Mouse (Mus musculus): ENCODE data around the gene Tnrc6b. TPM values are rescaled to one million over a fixed set of nuclear protein-coding genes. Genes with fewer than 3 reads are reported as not detected.

Gene Tnrc6b
- total and polyA plus RNA-seq, 2 experiments from 2014 or later, result 32.2 to 33.5 TPM

GRCm38 (mm10) chr15:80701481-80702257 is 9.4 kb upstream of the Tnrc6b start:
- no peak for DNase-seq (ENCODE audit: low spot score)
- WGBS, result 74% methylated on average over 8 of the region's 8 CpGs
- H3K27ac ChIP-seq, result no peak overlapping the region
- no peaks in the 10 kb centered on the region for H3K9me3 ChIP-seq (ENCODE audit: low read length)
- ATAC-seq, result no peak
- no peaks in the 10 kb centered on the region for H3K27me3 ChIP-seq (ENCODE audit: insufficient read depth, low read length)
- no peaks in the 10 kb centered on the region for H3K4me1 ChIP-seq (ENCODE audit: insufficient read depth, low read length)
- H3K36me3 ChIP-seq (ENCODE audit: insufficient read depth, low read length), result no peaks in the 10 kb centered on the region
- no peak overlapping the region for H3K4me3 ChIP-seq (ENCODE audit: low read length)
- no peak for TF ChIP-seq CTCF (IDR thresholded peaks at IDR 0.05; ENCODE audit: low read depth)
- H3K9ac ChIP-seq (replicated peaks; ENCODE audit: low read length), result no peak overlapping the region
- no peak overlapping the region for H3K4me2 ChIP-seq (ENCODE audit: low read depth, low read length)

GRCm38 (mm10) chr15:80702910-80703309 is 8.2 kb upstream of the Tnrc6b start:
- DNase-seq (ENCODE audit: low spot score) (no peak), ATAC-seq (no peak)
- Histone ChIP-seq H3K4me1 (ENCODE audit: insufficient read depth, low read length) (0 out of 2 replicates have a peak, but pooled peaks cover 3% of the 10 kb centered on the region), H3K27me3 (ENCODE audit: insufficient read depth, low read length) (no peaks in the 10 kb centered on the region), H3K9me3 (ENCODE audit: low read length) (no peaks in the 10 kb centered on the region), H3K4me2 (ENCODE audit: low read depth, low read length) (no peak overlapping the region), H3K27ac (no peak overlapping the region), H3K4me3 (ENCODE audit: low read length) (no peak overlapping the region), H3K36me3 (ENCODE audit: insufficient read depth, low read length) (no peaks in the 10 kb centered on the region), H3K9ac (replicated peaks; ENCODE audit: low read length) (no peak overlapping the region)
- 81% methylated on average over 5 of the region's 5 CpGs for WGBS
- TF ChIP-seq CTCF (IDR thresholded peaks at IDR 0.05; ENCODE audit: low read depth), result no peak

- Histone ChIP-seq H3K4me3 (ENCODE audit: low read length) (no peak overlapping the region), H3K27me3 (ENCODE audit: insufficient read depth, low read length) (no peaks in the 10 kb centered on the region), H3K9ac (replicated peaks; ENCODE audit: low read length) (no peak overlapping the region), H3K4me2 (ENCODE audit: low read depth, low read length) (no peak overlapping the region), H3K9me3 (ENCODE audit: low read length) (no peaks in the 10 kb centered on the region), H3K4me1 (ENCODE audit: insufficient read depth, low read length) (0 out of 2 replicates have a peak, but pooled peaks cover 4% of the 10 kb centered on the region), H3K27ac (no peak overlapping the region), H3K36me3 (ENCODE audit: insufficient read depth, low read length) (no peaks in the 10 kb centered on the region)
- 77% methylated on average over 2 of the region's 2 CpGs for WGBS
- ATAC-seq, result no peak
- no peak for TF ChIP-seq CTCF (IDR thresholded peaks at IDR 0.05; ENCODE audit: low read depth)
- DNase-seq (ENCODE audit: low spot score), result no peak
Measured at GRCm38 (mm10) chr15:80703495-80703894, 7.6 kb upstream of the Tnrc6b start.

- TF ChIP-seq CTCF (IDR thresholded peaks at IDR 0.05; ENCODE audit: low read depth), result peak; percentile 96
- no peak overlapping the region for H3K4me3 ChIP-seq (ENCODE audit: low read length)
- no peak overlapping the region for H3K9ac ChIP-seq (replicated peaks; ENCODE audit: low read length)
- H3K36me3 ChIP-seq (ENCODE audit: insufficient read depth, low read length), result no peaks in the 10 kb centered on the region
- whole genome bisulfite sequencing, result 8% methylated on average over 7 of the region's 7 CpGs
- ATAC-seq, result peak; percentile 87
- no peaks in the 10 kb centered on the region for H3K27me3 ChIP-seq (ENCODE audit: insufficient read depth, low read length)
- no peaks in the 10 kb centered on the region for H3K9me3 ChIP-seq (ENCODE audit: low read length)
- H3K4me1 ChIP-seq (ENCODE audit: insufficient read depth, low read length), result 0 out of 2 replicates have a peak, but pooled peaks cover 4% of the 10 kb centered on the region
- H3K27ac ChIP-seq, result no peak overlapping the region
- H3K4me2 ChIP-seq (ENCODE audit: low read depth, low read length), result peak overlapping the region; percentile 31; the same call in 1 of the 2 replicates
- DNase-seq (ENCODE audit: low spot score), result peak; percentile 91
Measured at GRCm38 (mm10) chr15:80704267-80704666, 6.8 kb upstream of the Tnrc6b start.

- ATAC-seq, result no peak
- no peaks in the 10 kb centered on the region for H3K9me3 ChIP-seq (ENCODE audit: low read length)
- peak overlapping the region; percentile 70; the same call in 1 of the 2 replicates for H3K27ac ChIP-seq
- H3K36me3 ChIP-seq (ENCODE audit: insufficient read depth, low read length), result no peaks in the 10 kb centered on the region
- peak; percentile 90 for TF ChIP-seq CTCF (IDR thresholded peaks at IDR 0.05; ENCODE audit: low read depth)
- no peak overlapping the region for H3K9ac ChIP-seq (replicated peaks; ENCODE audit: low read length)
- 0 out of 2 replicates have a peak overlapping the region, but pooled peaks have one; percentile 14 for H3K4me3 ChIP-seq (ENCODE audit: low read length)
- H3K4me1 ChIP-seq (ENCODE audit: insufficient read depth, low read length), result 0 out of 2 replicates have a peak, but pooled peaks cover 4% of the 10 kb centered on the region
- H3K4me2 ChIP-seq (ENCODE audit: low read depth, low read length), result peak overlapping the region; percentile 54
- DNase-seq (ENCODE audit: low spot score), result peak; percentile 89
- no peaks in the 10 kb centered on the region for H3K27me3 ChIP-seq (ENCODE audit: insufficient read depth, low read length)
- 21% methylated on average over 18 of the region's 18 CpGs for WGBS
Measured at GRCm38 (mm10) chr15:80705828-80706549, 5.1 kb upstream of the Tnrc6b start.

- TF ChIP-seq CTCF (IDR thresholded peaks at IDR 0.05; ENCODE audit: low read depth), result no peak
- 19% methylated on average over 11 of the region's 11 CpGs for WGBS
- Histone ChIP-seq H3K9me3 (ENCODE audit: low read length) (no peaks in the 10 kb centered on the region), H3K4me1 (ENCODE audit: insufficient read depth, low read length) (0 out of 2 replicates have a peak, but pooled peaks cover 4% of the 10 kb centered on the region), H3K36me3 (ENCODE audit: insufficient read depth, low read length) (no peaks in the 10 kb centered on the region), H3K4me3 (ENCODE audit: low read length) (0 out of 2 replicates have a peak overlapping the region, but pooled peaks have one; percentile 14), H3K27me3 (ENCODE audit: insufficient read depth, low read length) (no peaks in the 10 kb centered on the region), H3K27ac (peak overlapping the region; percentile 70), H3K4me2 (ENCODE audit: low read depth, low read length) (peak overlapping the region; percentile 54), H3K9ac (replicated peaks; ENCODE audit: low read length) (no peak overlapping the region; the same call in 1 of the 2 replicates)
- no peak for ATAC-seq
- DNase-seq (ENCODE audit: low spot score), result peak; percentile 34
Measured at GRCm38 (mm10) chr15:80706596-80706995, 4.5 kb upstream of the Tnrc6b start.
